Mouse (Mus musculus): Measurements from ENCODE around the gene Cdh5.

Cdh5 gene

GRCm38 (mm10) chr8:104121640-104122416 is 20.4 kb downstream of the Cdh5 start:
- Histone ChIP-seq H3K27me3 (ENCODE audit: insufficient read depth, low read length) (peaks cover 13% of the 10 kb centered on the region), H3K9me3 (ENCODE audit: low read length) (peaks cover 8% of the 10 kb centered on the region), H3K36me3 (ENCODE audit: insufficient read depth, low read length) (no peaks in the 10 kb centered on the region), H3K4me3 (replicated peaks; ENCODE audit: low read length) (no peak overlapping the region), H3K4me1 (replicated peaks; ENCODE audit: low read depth, low read length) (no peaks in the 10 kb centered on the region)
- TF ChIP-seq NANOG (IDR thresholded peaks at IDR 0.05; ENCODE audit: borderline replicate concordance, low read length), result no peak
- no peak for TF ChIP-seq POU5F1 (IDR thresholded peaks at IDR 0.05; ENCODE audit: borderline replicate concordance, low read length)
- TF ChIP-seq CTCF (conservative IDR thresholded peaks at IDR 0.05; ENCODE audit: low read length), result no peak

DNA sequence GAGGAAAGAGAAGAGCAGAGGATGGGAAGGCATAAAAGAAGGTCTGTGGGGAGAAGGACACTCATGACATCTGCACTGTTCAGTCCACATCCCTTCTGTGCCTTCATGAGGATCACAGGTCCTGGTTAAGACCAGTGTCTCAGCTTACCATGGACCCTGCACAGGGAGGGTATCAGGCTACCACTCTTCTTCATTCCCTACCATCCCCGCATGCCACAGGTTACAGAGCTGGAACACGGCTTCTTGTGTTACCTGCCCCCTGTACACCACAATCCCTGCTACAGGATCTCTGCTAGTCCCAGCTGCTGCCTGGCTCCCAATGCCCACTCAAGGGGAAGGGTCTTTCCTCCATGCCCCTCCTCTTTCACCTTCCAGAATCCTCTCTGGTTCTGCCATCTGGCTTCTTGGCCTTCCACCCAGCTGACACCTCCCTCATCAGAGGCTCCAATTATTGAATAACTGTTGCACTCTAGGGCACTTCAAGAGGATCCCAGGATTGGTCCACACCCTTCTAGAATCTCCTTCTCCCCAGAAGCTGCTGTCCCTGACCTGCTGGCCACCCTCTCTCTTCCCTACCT is 21.7 kb downstream of the Cdh5 start:
- Histone ChIP-seq H3K36me3 (ENCODE audit: insufficient read depth, low read length) (no peaks in the 10 kb centered on the region), H3K4me3 (replicated peaks; ENCODE audit: low read length) (no peak overlapping the region), H3K4me1 (replicated peaks; ENCODE audit: low read depth, low read length) (no peaks in the 10 kb centered on the region), H3K27me3 (ENCODE audit: insufficient read depth, low read length) (peaks cover 11% of the 10 kb centered on the region), H3K9me3 (ENCODE audit: low read length) (peaks cover 4% of the 10 kb centered on the region; the same call in 1 of the 2 replicates)
- TF ChIP-seq NANOG (IDR thresholded peaks at IDR 0.05; ENCODE audit: borderline replicate concordance, low read length), result no peak
- no peak for TF ChIP-seq CTCF (conservative IDR thresholded peaks at IDR 0.05; ENCODE audit: low read length)
- TF ChIP-seq POU5F1 (IDR thresholded peaks at IDR 0.05; ENCODE audit: borderline replicate concordance, low read length), result no peak

GRCm38 (mm10) chr8:104124534-104124933 is 23.1 kb downstream of the Cdh5 start:
- Histone ChIP-seq H3K9me3 (ENCODE audit: low read length) (no peaks in the 10 kb centered on the region), H3K4me1 (replicated peaks; ENCODE audit: low read depth, low read length) (0 out of 2 replicates have a peak, but pooled peaks cover 4% of the 10 kb centered on the region)
- TF ChIP-seq NANOG (IDR thresholded peaks at IDR 0.05; ENCODE audit: borderline replicate concordance, low read length) (no peak), POU5F1 (IDR thresholded peaks at IDR 0.05; ENCODE audit: borderline replicate concordance, low read length) (no peak), CTCF (conservative IDR thresholded peaks at IDR 0.05; ENCODE audit: low read length) (no peak)

DNA sequence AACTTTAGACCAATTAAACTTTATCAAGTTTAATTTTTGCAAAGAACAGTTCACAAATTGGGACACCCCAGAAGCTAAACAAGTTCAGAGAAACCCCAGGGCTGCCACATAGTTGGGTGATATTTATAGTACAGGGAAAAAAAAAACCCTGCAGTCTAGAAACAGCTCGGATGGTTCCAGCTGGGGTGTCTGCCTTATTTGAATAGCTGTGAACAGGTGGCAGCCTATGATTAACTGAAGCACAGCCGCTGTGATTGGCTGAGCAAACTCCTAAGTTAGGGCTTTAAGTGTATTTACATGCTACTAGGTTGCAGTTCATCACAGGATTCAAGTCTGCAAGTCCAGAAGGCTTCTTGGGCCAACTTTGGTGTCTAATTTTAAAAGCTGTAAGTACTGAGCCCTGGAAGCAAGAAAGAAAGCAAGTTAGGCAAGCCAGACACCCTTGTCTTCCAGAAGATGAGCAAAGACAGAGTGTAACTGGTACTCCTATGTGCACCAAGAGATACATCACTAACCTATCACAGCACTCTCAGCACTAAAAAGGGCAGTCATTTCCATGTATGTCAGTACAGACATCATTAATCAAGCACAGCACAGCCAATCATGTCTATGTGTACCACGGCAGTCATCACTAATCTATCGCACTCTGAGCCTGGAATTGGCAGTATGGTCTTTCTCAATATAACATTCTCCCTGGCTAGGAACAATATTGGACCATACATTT is 25.9 kb downstream of the Cdh5 start:
- Histone ChIP-seq H3K36me3 (ENCODE audit: insufficient read depth, low read length) (no peaks in the 10 kb centered on the region), H3K4me3 (replicated peaks; ENCODE audit: low read length) (no peak overlapping the region), H3K4me1 (replicated peaks; ENCODE audit: low read depth, low read length) (0 out of 2 replicates have a peak, but pooled peaks cover 4% of the 10 kb centered on the region), H3K9me3 (ENCODE audit: low read length) (no peaks in the 10 kb centered on the region), H3K27me3 (ENCODE audit: insufficient read depth, low read length) (peaks cover 11% of the 10 kb centered on the region)
- TF ChIP-seq NANOG (IDR thresholded peaks at IDR 0.05; ENCODE audit: borderline replicate concordance, low read length), result no peak
- TF ChIP-seq CTCF (conservative IDR thresholded peaks at IDR 0.05; ENCODE audit: low read length), result no peak

More at GRCm38 (mm10) chr8:104124534-104124933, 23.1 kb downstream of the Cdh5 start:
- Histone ChIP-seq H3K4me3 (replicated peaks; ENCODE audit: low read length) (no peak overlapping the region), H3K27me3 (ENCODE audit: insufficient read depth, low read length) (peaks cover 11% of the 10 kb centered on the region), H3K36me3 (ENCODE audit: insufficient read depth, low read length) (no peaks in the 10 kb centered on the region)

DNA sequence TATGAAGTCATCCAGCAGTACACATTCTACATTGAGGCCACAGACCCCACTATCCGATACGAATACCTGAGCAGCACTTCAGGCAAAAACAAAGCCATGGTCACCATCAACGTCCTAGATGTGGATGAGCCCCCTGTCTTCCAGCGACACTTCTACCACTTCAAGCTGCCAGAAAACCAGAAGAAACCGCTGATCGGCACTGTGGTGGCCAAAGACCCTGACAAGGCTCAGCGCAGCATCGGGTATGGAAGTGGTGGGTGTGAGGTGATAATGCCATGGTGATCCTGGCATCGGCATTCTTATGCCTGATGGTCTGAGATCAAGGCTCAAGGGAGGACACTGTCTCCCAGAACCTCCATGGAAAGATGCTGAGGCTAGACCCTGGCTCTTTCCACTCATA is 29.5 kb downstream of the Cdh5 start:
- Histone ChIP-seq H3K9me3 (ENCODE audit: low read length) (no peaks in the 10 kb centered on the region), H3K4me3 (replicated peaks; ENCODE audit: low read length) (no peak overlapping the region), H3K4me1 (replicated peaks; ENCODE audit: low read depth, low read length) (0 out of 2 replicates have a peak, but pooled peaks cover 4% of the 10 kb centered on the region), H3K27me3 (ENCODE audit: insufficient read depth, low read length) (peaks cover 2% of the 10 kb centered on the region; the same call in 1 of the 2 replicates), H3K36me3 (ENCODE audit: insufficient read depth, low read length) (no peaks in the 10 kb centered on the region)
- TF ChIP-seq NANOG (IDR thresholded peaks at IDR 0.05; ENCODE audit: borderline replicate concordance, low read length), result no peak
- no peak for TF ChIP-seq CTCF (conservative IDR thresholded peaks at IDR 0.05; ENCODE audit: low read length)
- no peak for TF ChIP-seq POU5F1 (IDR thresholded peaks at IDR 0.05; ENCODE audit: borderline replicate concordance, low read length)

DNA sequence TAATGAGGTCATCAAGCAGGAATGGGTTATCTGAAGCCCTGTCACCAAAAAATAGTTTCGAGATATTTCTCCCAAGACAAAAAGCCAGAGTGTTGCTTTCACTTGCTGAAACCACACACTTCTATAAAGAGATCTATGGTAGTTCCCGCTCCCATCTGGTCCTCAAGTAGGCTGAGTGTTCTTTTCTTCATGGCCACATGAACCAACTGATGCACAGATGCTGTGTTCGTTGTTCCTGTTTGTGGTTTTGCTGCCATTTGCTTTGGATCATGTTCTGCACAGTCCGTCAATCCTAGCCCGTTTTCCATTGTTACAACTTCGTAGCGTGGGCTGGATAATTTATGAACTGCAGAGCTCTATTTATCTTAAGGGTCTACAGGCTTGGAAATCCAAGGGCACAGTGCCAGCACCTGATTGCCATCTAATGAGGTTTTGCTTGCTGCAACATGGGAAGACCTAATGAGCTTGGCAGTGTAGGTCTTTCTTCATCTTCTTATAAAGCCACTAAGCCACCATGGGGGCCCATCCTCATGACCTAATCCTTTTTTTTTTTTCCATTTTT is 30.1 kb downstream of the Cdh5 start:
- H3K4me1 ChIP-seq (replicated peaks; ENCODE audit: low read depth, low read length), result 0 out of 2 replicates have a peak, but pooled peaks cover 4% of the 10 kb centered on the region
- no peaks in the 10 kb centered on the region for H3K9me3 ChIP-seq (ENCODE audit: low read length)
- no peaks in the 10 kb centered on the region for H3K36me3 ChIP-seq (ENCODE audit: insufficient read depth, low read length)
- TF ChIP-seq POU5F1 (IDR thresholded peaks at IDR 0.05; ENCODE audit: borderline replicate concordance, low read length), result no peak
- TF ChIP-seq CTCF (conservative IDR thresholded peaks at IDR 0.05; ENCODE audit: low read length), result no peak
- TF ChIP-seq NANOG (IDR thresholded peaks at IDR 0.05; ENCODE audit: borderline replicate concordance, low read length), result no peak
- H3K27me3 ChIP-seq (ENCODE audit: insufficient read depth, low read length), result peaks cover 5% of the 10 kb centered on the region; the same call in 1 of the 2 replicates
- no peak overlapping the region for H3K4me3 ChIP-seq (replicated peaks; ENCODE audit: low read length)

GRCm38 (mm10) chr8:104134521-104134920 is 33.1 kb downstream of the Cdh5 start:
- H3K4me3 ChIP-seq (replicated peaks; ENCODE audit: low read length), result no peak overlapping the region
- H3K9me3 ChIP-seq (ENCODE audit: low read length), result no peaks in the 10 kb centered on the region
- peaks cover 17% of the 10 kb centered on the region for H3K27me3 ChIP-seq (ENCODE audit: insufficient read depth, low read length)
- TF ChIP-seq POU5F1 (IDR thresholded peaks at IDR 0.05; ENCODE audit: borderline replicate concordance, low read length) (no peak), CTCF (conservative IDR thresholded peaks at IDR 0.05; ENCODE audit: low read length) (no peak), NANOG (IDR thresholded peaks at IDR 0.05; ENCODE audit: borderline replicate concordance, low read length) (no peak)
- no peaks in the 10 kb centered on the region for H3K4me1 ChIP-seq (replicated peaks; ENCODE audit: low read depth, low read length)
- no peaks in the 10 kb centered on the region for H3K36me3 ChIP-seq (ENCODE audit: insufficient read depth, low read length)

DNA sequence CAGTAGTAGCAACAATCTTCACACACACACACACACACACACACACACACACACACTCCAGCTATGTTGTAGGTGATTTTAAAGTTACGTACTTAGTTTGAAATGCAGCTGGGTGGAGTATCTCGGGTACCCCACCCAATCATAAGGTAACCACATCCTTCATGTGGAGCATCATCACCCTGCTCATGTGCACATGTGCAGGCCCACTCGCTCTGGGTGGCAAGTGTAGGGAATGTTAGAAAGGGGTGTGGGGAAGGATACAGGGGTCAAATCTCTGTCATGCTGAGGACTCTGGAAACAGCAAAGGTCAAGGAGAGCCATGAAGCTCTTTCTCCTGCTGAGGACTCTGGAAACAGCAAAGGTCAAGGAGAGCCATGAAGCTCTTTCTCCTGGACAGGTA is 34.9 kb downstream of the Cdh5 start:
- Histone ChIP-seq H3K4me3 (replicated peaks; ENCODE audit: low read length) (no peak overlapping the region), H3K4me1 (replicated peaks; ENCODE audit: low read depth, low read length) (0 out of 2 replicates have a peak, but pooled peaks cover 4% of the 10 kb centered on the region), H3K36me3 (ENCODE audit: insufficient read depth, low read length) (no peaks in the 10 kb centered on the region), H3K27me3 (ENCODE audit: insufficient read depth, low read length) (peaks cover 25% of the 10 kb centered on the region), H3K9me3 (ENCODE audit: low read length) (no peaks in the 10 kb centered on the region)
- TF ChIP-seq NANOG (IDR thresholded peaks at IDR 0.05; ENCODE audit: borderline replicate concordance, low read length), result no peak
- TF ChIP-seq CTCF (conservative IDR thresholded peaks at IDR 0.05; ENCODE audit: low read length), result no peak
- TF ChIP-seq POU5F1 (IDR thresholded peaks at IDR 0.05; ENCODE audit: borderline replicate concordance, low read length), result no peak
